In the genomic region with DNA sequence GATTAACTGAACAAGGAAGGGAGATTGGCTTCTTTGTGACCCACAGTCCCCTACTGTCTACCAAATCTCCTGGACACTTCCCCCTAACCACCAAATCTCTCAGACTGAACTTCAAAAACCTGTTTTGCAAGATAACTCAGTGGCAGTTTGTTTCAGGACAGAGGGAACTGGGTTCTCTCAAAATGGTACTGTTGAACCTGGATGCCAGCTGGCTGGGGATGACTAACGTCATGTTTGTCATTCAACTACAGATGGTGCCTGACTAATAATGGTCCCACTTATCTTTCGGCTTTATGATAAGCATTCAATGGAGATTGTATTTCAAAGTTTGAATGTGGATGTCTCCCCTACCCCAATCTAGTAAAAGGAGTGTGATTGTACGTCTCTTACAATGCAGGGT, we compare ENCODE assay signal across 23 mouse cellular contexts. TPM values are rescaled to one million over a fixed set of nuclear protein-coding genes. Genes with fewer than 3 reads are reported as not detected.
DNase-seq lines count a peak whose midpoint lies in the region; ATAC-seq lines count a peak whose summit lies in the region.
"Had no signal": no experiment of that assay in that cellular context is flagged by ENCODE, and none has a peak within 500 bp of the region (broad histone marks: within the 10 kb centered on the region; RNA-seq: fewer than 3 reads in every experiment).

No protein-coding gene starts in this region.

- H3K36me3 ChIP-seq in liver, embryonic 12.5 days: no peaks in the 10 kb centered on the region
- H3K36me3 ChIP-seq in hindbrain, embryonic 14.5 days (replicated peaks; ENCODE audit: control insufficient read depth, insufficient read depth): no peaks in the 10 kb centered on the region
- H3K36me3 ChIP-seq: embryonic facial prominence, embryonic 15.5 days; forebrain, embryonic 10.5 days; forebrain, embryonic 15.5 days; heart, embryonic 12.5 days; hindbrain, embryonic 10.5 days had no signal

- no peak overlapping the region for H3K4me2 ChIP-seq in liver, embryonic 12.5 days
- no peak overlapping the region for H3K4me2 ChIP-seq in hindbrain, embryonic 14.5 days (replicated peaks)
- H3K4me2 ChIP-seq: embryonic facial prominence, embryonic 15.5 days; forebrain, embryonic 15.5 days; heart, embryonic 12.5 days had no signal

- H3K9me3 ChIP-seq in liver, embryonic 12.5 days (replicated peaks): no peaks in the 10 kb centered on the region
- no peaks in the 10 kb centered on the region for H3K9me3 ChIP-seq in hindbrain, embryonic 14.5 days (ENCODE audit: control insufficient read depth, low read length)
- H3K9me3 ChIP-seq: embryonic facial prominence, embryonic 15.5 days; forebrain, embryonic 15.5 days; hindbrain, embryonic 10.5 days had no signal

- no peak for ATAC-seq in liver, embryonic 12.5 days
- ATAC-seq in hindbrain, embryonic 14.5 days (ENCODE audit: low FRiP score): no peak
- ATAC-seq: forebrain, embryonic 15.5 days; hindbrain, postnatal 0 days had no signal

- no peaks in the 10 kb centered on the region; the same call in 1 of the 2 replicates for H3K4me1 ChIP-seq in liver, embryonic 12.5 days
- no peaks in the 10 kb centered on the region for H3K4me1 ChIP-seq in hindbrain, embryonic 14.5 days (replicated peaks; ENCODE audit: control insufficient read depth, insufficient read depth, low read length)
- H3K4me1 ChIP-seq: embryonic facial prominence, embryonic 15.5 days; forebrain, embryonic 15.5 days had no signal

- peak; percentile 12 for DNase-seq in testis, postnatal 10 days (ENCODE audit: low spot score)
- DNase-seq in testis, postnatal 14 days (ENCODE audit: low spot score): no peak
- peak; percentile 54 to 62 for DNase-seq in layer of hippocampus, adult 8-10 months (ENCODE audit: low spot score in 2 of 2)
- peak; percentile 31 to 84 for DNase-seq in layer of hippocampus, postnatal 14 days (ENCODE audit: low spot score in 2 of 2)
- DNase-seq in left cerebral cortex, adult 11 months (ENCODE audit: low spot score): no peak
- DNase-seq in hindbrain, embryonic 14.5 days (ENCODE audit: low spot score): no peak
- DNase-seq in natural killer cell, adult 2 months (ENCODE audit: low spot score in 2 of 2): no peak
- DNase-seq: adrenal gland, adult 8-10 months; adrenal gland, postnatal 36 days; cerebellum, adult 11 months; cerebellum, adult 8-10 months; cerebellum, postnatal 14 days; embryo, embryonic 11 days; gastrocnemius, postnatal 10 days; heart, adult 18-20 months had no signal

- H3K9ac ChIP-seq in liver, embryonic 12.5 days: no peak overlapping the region
- H3K9ac ChIP-seq in hindbrain, embryonic 14.5 days: no peak overlapping the region
- H3K9ac ChIP-seq: embryonic facial prominence, embryonic 15.5 days; forebrain, embryonic 15.5 days; heart, embryonic 12.5 days had no signal

- H3K4me3 ChIP-seq in liver, embryonic 12.5 days: no peak overlapping the region
- H3K4me3 ChIP-seq in hindbrain, embryonic 14.5 days (replicated peaks; ENCODE audit: low read length): no peak overlapping the region
- H3K4me3 ChIP-seq: embryonic facial prominence, embryonic 15.5 days; erythroblast, embryonic 14.5 days; forebrain, embryonic 10.5 days; forebrain, embryonic 15.5 days; heart, embryonic 12.5 days; hindbrain, embryonic 10.5 days had no signal

- WGBS in liver, embryonic 12.5 days (ENCODE audit: insufficient replicate concordance): 49% methylated on average over 3 of the region's 3 CpGs
- WGBS in hindbrain, embryonic 14.5 days: 80% methylated on average over 3 of the region's 3 CpGs

- no peak overlapping the region for H3K27ac ChIP-seq in liver, embryonic 12.5 days
- no peak overlapping the region for H3K27ac ChIP-seq in hindbrain, embryonic 14.5 days
- H3K27ac ChIP-seq: embryonic facial prominence, embryonic 15.5 days; forebrain, embryonic 10.5 days; forebrain, embryonic 15.5 days; hindbrain, embryonic 10.5 days; hindbrain, postnatal 0 days had no signal

- H3K27me3 ChIP-seq in liver, embryonic 12.5 days (replicated peaks): peaks cover under 1% of the 10 kb centered on the region
- no peaks in the 10 kb centered on the region for H3K27me3 ChIP-seq in hindbrain, embryonic 14.5 days (ENCODE audit: control insufficient read depth, insufficient read depth, low read length)
- H3K27me3 ChIP-seq: embryonic facial prominence, embryonic 15.5 days; forebrain, embryonic 15.5 days; heart, embryonic 12.5 days had no signal

RNA-seq across cellular contexts. Expression of a gene that starts 46.0 kb away (rescaled TPM):
- 10 to 100 TPM; 44.8 to 52.1 (median 50.0) TPM for total RNA-seq in layer of hippocampus, adult 8-10 months (2022)
- 10 to 100 TPM; 43.3 to 43.8 TPM for total RNA-seq in layer of hippocampus, postnatal 14 days (2021)
- 102 and 104 TPM in 2 replicates for polyA plus RNA-seq in liver, embryonic 12.5 days (2016; fragmentation: Nextera tagmentation; extraction: Ambion mirVana)
- polyA plus RNA-seq in hindbrain, embryonic 14.5 days (2014; fragmentation: Nextera tagmentation; extraction: Ambion mirVana): 102 and 108 TPM in 2 replicates

Comparison
In these comparisons a context has a peak if more than half of its experiments do, and no peak if none do; other contexts are left out.
1. DNase-seq: peak in testis, postnatal 10 days (single experiment), layer of hippocampus, adult 8-10 months (2 of 2) and layer of hippocampus, postnatal 14 days (2 of 2); none in testis, postnatal 14 days (single experiment), left cerebral cortex, adult 11 months (single experiment), hindbrain, embryonic 14.5 days (single experiment) and natural killer cell, adult 2 months (0 of 2).